Mouse (Mus musculus) gastrocnemius, adult 18-20 months (tissue): ENCODE measurements around the gene Kdm4c. TPM values are rescaled to one million over a fixed set of nuclear protein-coding genes. Genes with fewer than 3 reads are reported as not detected.
"Not testable (repeated sequence)": the region's sequence is repeated elsewhere in the genome, so short reads cannot be mapped to it uniquely, and the experiment has no call there.

ENCODE experiments used
- DNase-seq: peaks from one replicate; pipeline ENCODE4 v3.0.0; 2021; ENCODE audit warnings: low spot score
- total RNA-seq, 2 experiments: library from RNA; stranded (reverse); gene quantifications; 2 replicates each; pipeline ENCODE4 v1.2.3; 2021

Gene Kdm4c
- total RNA-seq, 2 experiments from 2014 or later = 7.6 to 8.3 TPM

DNA sequence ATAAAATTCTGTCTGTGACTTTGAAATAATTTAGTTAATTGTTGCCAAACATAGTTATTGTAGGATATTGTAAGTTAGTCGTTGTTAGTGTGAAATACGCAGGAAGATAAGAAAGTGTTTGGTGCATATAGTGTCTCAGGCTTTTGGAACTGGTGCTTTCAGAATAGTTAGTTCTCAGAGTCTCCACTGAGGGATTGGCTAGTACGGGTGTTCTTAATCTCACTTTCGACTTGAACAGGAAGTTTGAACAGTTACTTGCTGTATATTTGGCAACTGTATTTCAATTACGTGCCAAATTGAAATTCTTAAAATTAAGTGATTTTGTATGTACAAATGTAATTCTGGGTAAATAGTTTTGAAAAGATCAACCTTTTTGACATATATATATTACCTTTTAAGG is 68.8 kb downstream of the Kdm4c start:
- DNase-seq = no peak

DNA sequence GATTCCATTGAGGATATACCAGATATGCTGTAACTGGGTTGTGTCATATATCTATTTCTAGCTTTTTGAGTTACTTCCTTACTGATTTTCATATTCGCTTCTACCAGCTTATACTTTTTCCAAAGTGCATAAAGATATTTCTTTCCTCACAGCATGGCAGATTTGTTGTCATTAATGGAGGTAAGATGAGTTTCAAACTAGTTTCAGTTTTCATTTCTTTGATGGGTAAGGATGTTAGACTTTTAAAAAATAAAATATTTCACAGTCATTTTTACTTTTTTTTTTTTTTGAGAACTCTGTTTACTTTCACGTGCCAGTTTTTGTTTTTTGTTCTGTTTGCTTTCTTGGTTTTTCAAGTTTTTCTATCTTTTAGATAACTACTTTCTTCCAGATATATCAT is 70.6 kb downstream of the Kdm4c start:
- no peak for DNase-seq

DNA sequence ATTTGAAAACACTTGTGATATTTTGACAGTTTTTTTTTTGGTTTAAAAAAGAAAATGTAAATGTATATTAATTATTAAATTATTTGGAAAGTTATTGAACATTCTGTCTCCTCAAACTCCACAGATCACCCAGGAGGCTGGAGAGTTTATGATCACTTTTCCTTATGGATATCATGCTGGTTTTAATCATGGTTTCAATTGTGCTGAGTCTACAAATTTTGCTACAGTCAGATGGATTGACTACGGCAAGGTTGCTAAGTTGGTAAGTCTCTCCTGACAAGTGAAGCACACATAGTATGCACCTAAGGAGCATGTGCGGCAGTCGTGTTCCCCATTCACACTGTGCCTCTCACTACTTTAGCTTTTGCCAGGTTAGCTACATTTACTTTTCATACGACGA is 73.1 kb downstream of the Kdm4c start:
- no peak for DNase-seq

DNA sequence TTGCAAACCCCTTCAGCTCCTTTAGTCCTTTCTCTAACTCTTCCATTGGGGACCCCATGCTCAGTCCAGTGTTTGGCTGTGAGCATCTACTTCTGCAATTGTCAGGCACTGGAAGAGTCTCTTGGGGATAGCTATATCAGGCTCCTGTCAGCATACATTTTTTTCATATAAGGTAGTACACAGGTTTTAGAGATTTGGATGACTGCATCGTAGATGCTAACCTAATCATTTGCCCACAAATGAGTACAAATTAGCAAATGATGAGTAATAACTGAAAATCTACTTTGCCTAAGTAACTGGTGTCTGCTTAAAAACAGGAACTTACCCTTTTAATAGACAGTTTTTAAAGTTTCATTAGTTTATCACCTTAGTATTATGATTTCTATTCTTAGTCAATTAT is 77.0 kb downstream of the Kdm4c start:
- no peak for DNase-seq

DNA sequence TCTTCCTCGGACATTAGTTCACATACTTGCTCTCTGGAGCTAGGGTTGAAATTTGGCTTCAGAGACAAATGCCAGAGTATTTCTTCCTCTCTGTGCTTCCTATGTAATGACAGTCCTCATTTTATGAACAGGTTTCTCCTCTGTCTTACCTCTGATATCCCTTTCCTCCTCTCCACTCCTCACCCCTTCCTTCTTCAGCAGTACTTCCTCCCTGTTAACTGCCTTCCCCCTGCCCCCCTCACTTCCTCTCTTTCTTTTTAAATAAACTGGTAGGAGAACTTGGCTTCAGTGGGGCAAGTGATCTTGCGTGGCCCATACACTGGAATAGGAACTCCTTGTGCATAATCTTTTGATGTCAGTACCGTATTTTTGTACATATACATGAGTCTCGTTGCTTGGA is 115.2 kb downstream of the Kdm4c start:
- DNase-seq = no peak

DNA sequence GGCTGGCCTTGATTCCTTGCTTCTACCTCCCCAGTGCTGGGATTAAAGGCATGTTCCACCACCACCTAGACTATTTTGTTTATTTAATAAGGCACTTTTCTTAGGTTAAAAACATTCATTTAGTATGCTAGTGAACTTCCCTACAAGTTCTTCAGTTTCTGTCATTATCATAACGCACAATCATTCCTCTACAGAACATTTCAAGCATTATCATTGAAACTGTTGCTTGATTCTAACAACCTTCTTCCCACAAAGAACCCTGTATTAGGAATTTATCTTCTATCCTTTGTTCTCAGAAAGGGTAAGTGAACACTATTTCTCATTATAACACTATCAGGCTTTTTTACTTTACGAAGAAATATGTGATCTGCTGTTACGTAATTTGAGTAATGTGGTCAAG is 118.0 kb downstream of the Kdm4c start:
- no peak for DNase-seq

DNA sequence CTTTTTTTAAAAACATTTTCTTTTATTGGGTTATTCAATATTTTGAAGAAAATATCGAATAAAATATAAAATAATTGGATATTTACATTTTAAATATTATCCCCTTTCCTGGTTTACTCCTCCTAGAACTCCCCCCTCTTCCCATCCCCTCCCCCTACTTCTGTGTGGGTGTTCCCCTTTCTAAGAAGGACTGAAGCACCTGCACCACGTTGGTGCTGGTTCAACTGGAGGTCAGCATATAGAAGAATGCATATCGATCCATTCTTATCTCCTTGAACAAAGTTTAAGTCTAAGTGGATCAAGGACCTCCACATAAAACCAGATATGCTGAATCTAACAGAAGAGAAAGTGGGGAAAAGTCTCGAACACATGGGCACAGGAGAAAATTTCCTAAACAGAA is 144.3 kb downstream of the Kdm4c start:
- DNase-seq = no peak

DNA sequence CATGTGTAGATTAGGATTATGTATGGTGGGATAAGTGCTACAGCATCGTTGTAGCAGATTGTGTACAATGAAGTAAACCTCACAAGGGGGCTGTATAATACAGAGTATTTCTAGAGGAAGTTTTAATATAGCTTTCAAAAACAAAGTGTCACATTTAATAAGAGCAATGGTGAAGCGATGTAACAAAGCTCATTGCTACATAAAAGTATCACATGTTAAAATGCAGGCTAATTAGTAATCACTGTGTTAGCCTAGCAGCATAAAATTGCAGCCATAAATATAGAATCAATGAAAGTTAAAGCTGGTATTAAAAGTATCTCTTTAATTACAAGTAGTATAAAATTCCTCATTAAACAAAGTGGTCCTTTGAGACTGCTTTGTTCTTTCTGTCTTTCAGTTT is 150.9 kb downstream of the Kdm4c start:
- no peak for DNase-seq

DNA sequence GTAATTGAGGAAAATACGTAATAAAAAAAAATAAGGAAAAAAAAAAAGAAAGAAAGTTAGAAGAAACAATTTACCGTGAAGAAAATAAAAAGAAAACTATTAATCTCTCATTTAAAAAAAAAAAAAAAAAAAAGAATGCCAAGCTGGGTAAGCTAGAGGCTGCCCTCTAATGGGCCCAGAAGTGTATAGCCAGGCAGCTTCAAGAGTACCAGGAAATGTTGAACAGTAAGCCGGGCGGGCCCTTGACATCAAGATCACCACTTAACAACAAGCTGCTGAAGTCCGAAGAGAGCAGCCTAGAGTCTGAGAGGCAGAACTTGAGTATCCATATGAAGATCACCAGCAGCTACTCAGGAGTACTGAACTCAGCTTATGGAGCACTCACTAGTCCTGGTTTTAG is 154.3 kb downstream of the Kdm4c start:
- DNase-seq = no peak

DNA sequence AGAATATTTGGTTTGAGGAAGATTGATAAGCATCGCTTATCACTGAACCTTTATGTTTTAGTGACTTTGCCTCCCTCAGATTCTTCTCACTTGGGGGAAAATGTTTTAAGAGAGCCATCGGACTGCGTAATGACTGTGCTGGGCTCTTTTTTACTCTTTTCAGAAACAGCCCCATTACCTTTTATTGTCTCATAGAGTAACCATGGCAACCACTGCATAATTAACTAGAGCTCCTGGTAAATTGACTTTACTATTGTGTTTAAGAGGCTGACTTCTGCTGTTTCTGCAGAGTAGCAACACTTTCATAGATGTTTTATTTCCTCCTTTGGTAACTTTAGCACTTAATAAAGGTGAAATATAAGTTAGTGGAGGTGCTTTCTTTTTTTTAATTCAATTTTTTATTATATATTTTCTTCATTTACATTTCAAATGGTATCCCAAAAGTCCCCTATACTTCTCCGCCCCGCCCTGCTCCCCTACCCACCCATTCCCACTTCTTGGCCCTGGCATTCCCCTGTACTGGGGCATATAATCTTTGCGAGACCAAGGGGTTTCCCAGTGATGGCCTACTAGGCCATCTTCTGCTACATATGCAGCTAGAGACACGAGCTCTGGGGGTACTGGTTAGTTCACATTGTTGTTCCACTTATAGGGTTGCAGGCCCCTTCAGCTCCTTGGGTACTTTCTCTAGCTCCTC is 159.5 kb downstream of the Kdm4c start:
- DNase-seq = not testable (repeated sequence)

DNA sequence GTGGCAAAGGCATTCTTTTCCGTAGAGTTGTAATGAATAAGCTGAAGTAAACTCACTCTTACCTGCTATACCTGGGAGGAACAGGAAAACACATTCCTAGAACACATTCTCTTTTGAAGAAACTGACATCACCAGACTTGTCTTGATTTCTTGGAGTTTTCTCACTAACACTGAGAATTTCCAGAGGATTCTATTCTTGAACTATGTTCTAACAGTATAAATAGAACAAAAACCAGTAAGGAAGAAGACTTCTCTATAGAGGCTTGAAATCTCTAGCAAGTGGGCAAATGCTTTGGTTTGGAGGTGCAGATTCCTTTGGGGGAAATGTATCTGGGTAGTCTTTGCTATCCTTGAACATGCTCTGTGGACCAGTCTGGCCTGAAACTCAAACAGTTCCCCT is 166.4 kb downstream of the Kdm4c start:
- DNase-seq = no peak

DNA sequence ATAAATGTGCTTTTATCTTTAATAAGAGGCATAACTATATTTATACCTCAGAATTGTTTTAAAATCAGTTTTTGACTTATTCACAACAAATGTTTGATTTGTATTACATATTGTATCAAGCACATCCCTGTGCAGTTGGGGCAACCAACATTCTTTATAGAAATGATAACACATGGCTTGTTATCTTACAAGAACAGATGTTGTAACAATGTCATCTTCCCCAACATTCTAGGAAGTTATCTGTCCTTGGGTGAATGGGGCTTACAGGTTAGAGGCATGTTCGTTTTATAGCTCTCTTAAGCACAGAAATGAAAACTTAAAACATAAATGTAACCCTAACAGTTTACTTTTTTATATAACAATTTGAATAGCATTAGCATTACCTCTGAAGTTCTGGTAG is 177.5 kb downstream of the Kdm4c start:
- DNase-seq = no peak

Other genes starting within 250 kb of the Kdm4c start
- gene Frmd3, start 229.1 kb upstream of the Kdm4c start, total RNA-seq = under 1 TPM; 0.21 to 0.30 TPM